Mouse (Mus musculus) telencephalon, adult 2 months (tissue): ENCODE results near the gene Capn5.

Source experiments
- DNase-seq: peaks from one replicate; pipeline ENCODE4 v3.0.0-alpha.2; 2011; ENCODE audit warnings: low read depth, low spot score

Gene Capn5

DNA sequence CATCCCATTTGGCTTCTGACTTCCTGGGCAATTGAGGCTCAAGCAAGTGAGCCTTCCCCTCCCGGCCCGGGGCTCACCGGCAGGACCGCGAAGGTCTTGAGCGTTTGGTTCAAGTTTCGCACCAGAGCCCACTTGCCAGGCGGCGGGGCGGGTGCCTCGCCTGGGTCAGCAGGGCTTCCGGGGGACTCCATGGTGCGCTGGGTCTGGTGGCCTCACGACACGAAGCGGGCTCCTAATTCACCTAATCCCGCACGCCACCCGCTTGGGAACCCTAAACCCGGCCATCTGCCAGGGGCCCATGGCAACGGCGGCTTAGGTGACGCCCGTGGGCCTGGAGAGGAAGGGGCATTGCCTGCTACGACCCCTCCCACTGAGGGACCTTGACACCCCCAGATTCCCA lies 66.8 kb downstream of the Capn5 start:
- no peak for DNase-seq

DNA sequence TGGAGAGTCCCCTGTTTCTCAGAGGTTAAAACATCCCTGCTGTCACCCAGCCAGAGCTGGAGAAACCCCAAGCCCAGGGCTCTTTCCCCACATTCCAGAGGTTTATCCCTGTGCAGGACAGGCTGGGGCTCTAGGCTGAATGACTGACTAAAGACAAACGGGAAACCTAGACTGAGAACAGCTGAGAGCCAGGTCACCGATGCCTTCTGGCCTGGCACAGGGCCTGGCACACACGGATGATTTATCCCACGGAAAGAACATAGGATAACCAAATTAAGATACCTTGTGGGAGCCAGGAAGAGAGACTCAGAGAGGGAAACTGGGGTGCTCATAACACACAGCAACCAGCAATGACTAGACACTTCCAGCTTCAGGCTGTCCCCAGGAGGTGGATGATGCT lies 68.3 kb downstream of the Capn5 start:
- no peak for DNase-seq

DNA sequence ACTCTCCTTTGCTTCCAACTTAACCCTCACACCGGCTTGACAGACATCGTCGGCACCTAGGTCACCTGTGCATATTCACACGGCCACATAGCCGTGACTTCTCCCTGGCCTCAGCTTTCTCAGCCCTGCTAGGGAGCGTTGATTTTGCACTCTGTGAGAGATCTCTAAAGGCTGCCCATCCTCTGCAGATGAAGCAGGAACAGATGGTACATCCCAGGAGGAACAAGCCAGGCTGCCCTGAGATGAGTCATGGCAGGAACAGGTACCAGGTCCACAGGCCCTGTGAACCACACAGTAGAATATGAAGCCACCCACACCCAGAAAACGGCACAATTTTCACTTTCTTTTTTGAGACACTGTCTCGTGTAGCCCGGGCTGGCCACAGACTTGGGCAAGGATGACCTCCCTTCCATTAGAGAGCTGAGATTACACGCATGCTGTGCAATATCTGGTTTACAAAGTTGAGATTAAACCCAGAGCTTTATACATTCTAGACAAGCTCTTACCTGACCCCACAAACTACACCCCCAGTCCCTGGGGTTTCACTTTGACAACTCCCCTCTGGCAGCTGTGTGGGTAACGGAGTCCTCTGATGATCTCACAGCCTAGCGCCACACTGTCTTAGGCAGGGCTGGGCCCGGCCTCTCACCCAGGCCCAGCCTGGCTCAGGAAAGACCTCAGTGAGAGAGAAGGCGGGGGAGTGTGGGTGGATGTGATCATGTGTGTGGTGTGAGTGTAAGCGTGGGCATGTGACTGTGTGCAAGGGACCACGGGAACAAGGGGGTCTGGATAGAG lies 69.2 kb downstream of the Capn5 start:
- DNase-seq, result no peak

DNA sequence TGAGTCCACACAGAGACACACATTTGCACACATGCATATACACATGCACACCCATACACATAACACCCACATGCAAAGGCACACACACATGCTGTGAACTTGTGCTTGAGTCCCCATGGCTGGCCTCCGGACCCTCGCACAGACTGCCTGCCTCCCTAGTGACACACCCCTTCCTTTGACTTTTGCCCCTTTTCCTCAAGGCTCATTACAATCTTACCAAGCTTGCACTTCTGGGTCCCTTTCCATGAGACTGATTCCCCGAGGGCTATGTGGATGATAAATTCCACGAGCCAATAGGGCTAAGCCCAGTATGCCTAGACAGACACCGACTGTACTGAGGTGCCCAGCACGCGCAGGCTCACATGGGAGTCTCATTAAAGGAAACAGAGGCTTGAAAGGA lies 71.8 kb downstream of the Capn5 start:
- DNase-seq, result no peak

DNA sequence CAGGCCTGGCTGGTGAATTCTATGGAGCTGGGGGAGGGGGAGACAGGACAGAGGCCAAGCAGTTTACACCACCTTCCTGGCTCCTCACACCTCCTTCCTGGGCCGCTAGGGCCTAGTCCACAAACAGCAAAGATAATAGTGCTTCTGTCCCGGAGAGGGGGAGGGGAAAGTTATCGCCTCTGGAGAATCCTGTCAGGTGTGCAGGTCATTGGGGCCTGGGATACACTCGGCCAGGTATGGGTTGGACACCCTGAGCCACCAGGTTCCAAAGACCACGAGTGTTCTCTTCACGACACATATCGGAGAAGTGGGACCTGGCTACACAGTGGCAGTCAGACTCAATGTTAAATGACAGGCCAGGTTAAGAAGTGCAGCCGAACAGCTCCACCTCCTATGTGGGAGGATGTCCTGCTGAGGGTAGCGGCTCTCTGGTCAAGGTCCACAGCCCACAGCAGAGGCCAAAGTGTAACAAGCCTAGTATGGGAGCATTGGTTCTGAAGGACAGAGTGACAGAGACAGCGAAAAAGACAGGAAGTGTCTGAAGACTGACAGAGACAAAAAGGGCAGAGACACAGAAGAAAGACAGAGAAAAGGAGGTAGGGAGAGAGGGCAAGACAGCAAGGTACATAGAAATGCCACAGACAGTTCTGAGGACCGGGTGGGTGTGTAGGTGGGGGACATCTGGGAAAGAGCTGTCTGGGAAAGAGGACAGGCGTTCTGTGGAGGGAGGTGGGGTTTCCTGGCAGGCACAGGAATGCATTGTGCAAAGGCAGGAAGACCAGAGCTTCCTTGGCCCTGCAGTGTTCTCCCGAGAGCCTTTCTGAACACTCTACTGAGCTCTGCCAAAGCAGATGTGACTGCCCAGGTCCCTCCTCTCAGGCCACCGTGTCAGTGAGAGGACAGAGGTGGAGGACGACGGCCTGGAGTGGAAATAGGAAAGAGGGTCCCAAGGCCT lies 73.3 kb downstream of the Capn5 start:
- no peak for DNase-seq

DNA sequence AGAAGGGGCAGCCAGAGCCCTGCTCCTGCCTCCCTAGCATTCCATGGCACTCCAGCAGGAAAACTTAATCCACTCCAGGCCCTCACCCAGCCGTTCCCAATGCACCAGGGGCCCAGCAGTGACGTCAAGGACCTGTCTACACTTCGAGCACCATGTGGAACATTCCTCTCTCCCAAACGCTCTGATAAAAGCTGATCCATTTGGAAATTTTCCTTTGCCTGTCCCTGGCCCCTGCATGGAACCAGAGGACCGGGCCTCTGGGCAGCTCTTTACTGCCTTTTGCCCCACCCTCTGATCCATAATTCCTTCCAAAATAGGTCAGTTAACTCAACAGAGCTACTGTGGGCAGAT lies 74.2 kb downstream of the Capn5 start:
- DNase-seq, result no peak

DNA sequence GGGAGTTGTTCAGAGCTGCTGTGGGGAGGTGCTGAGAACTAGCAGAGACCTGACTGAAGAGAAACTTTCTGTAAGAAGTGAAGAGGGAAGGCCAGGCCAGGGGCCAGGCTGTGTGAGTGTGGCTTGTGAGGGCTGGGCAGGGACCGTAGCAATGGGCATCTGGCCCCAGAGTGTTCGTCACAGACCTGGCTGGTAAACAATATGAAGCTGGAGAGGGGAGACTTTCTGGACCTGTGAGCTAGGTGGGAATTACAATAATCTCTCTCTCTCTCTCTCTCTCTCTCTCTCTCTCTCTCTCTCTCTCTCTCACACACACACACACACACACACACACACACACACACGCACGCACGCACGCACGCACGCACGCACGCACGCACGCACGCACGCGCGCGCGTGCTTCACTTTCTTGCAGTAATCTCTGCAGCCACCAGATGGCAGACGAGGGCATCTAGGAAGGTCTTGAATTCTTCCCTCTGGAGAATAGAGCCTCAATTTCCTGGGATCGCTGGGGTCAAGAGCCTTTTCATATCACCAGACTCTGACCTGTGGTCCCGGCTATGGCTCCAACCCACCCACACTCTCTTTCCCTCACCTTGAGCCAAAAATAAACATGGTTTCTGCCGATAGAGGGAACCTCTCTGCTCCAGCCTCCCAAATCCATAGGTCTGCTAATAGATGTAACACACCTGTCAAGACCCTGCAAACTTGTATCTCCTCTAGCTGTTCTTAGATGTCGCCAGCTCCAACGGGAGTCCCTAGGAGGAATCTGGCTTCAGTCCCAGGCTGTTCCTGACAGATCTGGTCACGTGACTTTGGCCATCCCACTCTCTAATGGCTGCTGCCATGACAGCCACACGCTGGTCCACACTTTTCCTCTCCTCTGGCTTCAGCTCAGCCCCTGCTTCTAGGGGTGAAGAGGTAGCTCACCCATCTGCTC lies 74.8 kb downstream of the Capn5 start:
- peak; percentile 46 for DNase-seq

DNA sequence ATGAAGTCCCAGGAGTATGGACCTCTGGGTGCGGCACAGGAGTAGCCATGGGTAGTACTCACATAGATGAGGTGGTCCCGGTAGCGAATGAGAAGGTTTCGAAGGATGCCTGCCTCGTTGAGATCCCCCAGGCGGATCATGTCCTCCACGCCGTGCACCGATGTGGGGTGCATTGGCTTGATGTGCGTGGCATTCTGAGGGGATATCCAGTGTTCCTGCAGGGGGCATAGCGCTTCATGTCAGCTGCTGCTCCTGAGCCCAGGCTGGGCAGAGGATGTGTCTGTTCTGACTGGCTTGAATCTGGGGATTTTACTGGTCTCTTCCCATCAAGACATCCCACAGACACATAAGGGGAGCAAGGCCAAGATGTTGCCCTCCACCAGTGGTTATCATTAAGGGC lies 75.6 kb downstream of the Capn5 start:
- DNase-seq, result no peak

DNA sequence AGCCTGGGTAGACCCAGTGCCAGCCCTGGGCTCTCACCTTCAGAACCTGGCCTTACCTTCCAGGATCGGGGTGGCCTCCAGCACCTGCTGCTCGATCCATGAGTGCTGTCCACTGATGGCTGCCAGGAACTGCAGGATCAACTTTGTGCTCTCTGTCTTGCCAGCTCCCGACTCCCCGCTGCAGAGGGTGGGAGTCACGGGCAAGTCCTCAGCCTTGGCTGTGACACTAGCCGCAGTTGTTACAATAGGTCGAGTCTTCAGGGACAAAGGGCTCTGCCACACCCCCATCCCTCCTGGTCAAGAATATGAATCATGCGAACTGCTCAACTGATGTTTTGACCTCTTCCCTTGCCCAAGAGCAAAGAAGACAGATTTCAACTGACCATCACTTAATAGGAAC lies 80.5 kb downstream of the Capn5 start:
- no peak for DNase-seq

DNA sequence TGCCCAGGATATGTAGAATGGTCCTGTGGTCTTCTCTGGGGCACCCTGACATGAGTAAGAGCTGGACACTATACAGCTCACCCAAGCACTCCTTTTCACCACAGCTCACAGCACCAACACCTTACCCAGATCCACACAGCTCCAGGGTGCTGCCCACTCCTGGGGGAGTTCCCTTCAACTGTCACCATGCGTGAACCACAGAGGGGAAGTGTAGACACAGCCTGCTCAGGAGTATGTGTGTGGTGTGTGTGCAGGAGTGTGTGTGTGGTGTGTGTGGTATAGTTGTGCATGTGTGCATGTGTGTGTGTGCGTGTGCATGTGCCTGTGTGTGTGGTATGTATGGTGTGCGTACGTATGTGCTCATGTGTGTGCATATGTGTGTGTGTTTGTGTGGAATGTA lies 82.2 kb downstream of the Capn5 start:
- no peak for DNase-seq

DNA sequence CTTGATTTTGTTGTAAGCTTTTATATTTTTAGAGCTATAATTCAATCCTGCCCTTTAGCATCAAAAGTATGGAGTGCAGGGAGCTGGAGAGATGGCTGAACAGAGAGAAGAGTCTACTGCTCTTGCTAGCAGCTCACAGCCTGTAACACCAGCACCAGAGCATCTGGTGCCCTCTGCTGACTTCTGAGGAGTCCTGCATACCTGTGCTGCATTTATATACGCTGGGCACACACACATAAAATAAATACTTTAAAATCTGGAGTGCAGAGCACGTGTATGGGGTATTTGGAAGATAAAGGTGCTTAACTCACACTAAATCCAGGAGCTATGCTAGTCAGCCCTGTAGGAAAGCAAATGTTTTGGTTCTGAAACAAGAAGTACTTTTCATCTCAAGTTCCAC lies 91.7 kb downstream of the Capn5 start:
- no peak for DNase-seq

DNA sequence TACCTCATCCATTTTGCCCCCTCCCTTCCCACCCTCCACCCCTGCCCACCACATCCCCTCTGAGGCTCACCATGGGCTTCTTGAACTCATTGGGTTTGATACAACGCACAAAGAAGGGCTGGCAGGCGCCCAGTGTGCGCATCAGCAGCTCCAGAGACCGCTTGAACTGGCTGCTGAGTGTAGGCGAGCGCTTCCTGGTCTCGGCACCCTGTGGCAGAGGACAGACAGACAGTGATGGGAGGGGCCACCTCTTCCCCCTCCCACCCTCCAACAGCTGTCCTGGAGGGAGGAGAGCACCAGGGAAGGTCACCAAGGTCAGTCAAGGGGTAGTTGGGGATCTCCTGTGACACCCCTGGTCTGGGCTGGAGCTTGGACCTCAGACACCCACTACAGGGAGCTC lies 92.8 kb downstream of the Capn5 start:
- DNase-seq, result no peak

DNA sequence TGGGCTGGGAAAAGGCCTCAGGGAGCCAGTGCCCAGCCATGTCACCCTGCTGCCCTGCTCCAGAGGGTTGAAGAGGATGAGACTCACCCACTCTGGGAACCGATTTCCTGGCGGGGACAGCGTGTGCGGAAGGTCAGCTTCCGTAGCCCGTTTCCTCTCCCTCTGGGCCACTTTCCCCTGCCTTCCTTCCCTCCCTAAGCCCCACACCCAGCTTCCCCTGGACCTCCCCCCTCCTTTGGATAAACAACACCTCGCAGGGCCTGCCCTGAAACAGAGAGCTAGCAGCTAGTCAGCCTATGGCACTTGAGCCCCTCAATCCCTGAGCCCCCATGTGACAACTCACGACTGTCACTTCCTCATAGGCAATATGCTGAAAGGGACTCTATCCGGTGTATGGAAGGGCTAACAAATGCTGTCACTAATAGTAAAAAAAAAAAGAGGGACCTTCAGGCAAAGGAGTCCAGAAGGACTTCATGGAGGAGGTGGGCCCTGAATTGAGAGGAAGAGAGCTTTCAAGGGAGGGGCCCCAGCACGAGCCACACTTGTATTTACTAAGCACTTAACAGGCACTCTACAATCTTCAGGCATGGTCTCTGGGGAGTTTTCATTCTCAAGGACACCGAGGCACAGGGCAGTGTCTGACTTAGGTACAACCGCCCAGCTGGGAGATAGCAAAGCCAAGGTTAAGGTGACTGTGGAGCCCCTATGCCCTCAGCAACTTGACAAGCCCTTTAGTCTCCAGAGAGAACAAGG lies 93.4 kb downstream of the Capn5 start:
- DNase-seq, result no peak

DNA sequence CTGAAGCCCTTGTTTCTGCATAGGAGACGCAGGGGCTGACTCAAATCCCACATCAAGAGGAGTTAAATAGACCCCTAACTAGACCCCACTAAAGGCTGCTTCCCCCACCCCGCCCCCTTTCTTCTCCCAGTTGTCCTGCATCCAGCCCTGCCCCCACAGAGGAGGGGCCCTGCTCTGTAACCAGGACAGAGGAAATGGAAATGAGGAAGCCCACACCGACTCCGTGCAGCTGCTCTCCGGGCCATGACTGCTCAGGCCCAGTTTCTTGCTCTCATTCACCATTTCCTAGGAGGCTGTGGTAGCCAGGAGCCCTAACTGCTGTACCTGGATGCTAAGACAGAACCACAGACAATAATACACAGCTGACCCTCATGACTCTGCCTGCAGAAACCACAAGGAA lies 95.7 kb downstream of the Capn5 start:
- no peak for DNase-seq

DNA sequence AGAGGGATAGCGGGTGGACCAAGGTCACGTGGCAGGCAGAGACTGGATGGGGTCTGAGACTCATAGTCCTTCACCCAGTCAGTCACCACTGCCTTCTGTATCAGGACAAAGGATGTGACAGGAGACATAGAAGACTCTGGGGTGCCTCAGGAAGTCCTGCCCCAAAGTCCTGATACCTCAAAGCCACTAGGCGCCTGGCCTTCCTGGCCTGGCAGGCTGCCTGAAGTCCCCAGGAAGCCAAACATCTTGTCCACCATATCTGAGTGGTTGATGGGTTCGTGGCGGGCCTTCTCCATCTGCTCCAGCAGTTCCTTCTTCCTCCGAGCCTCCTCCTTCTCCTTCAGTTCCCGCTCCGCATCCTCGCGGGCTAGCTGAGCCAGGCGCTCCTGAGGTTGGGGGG lies 100.6 kb downstream of the Capn5 start:
- DNase-seq, result no peak

DNA sequence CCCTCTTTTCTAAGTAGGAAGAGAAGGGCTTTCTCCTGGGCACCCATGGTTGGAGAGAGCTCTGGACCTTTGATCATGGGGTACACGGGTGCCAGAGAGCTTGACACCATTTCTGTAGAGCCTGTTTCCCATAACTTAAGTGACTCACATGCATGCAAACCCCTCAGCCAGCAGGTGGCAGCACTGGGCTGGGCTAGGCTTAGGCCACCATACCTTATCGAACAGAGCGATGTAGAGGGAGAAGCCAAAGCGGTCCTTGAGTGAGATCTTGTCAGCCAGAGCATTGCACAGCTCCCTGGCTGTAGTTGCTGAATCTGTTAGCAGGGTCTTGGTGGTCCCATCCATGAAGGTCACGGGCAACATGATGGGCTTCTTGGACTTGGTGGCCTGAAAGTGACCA lies 106.5 kb downstream of the Capn5 start:
- DNase-seq, result peak; percentile 36
